Mouse (Mus musculus): ENCODE measurements around the gene Agl. TPM values are rescaled to one million over a fixed set of nuclear protein-coding genes. Genes with fewer than 3 reads are reported as not detected.

Agl gene
- polyA plus RNA-seq, 1 experiment from 2014 or later = 6.3 TPM

DNA sequence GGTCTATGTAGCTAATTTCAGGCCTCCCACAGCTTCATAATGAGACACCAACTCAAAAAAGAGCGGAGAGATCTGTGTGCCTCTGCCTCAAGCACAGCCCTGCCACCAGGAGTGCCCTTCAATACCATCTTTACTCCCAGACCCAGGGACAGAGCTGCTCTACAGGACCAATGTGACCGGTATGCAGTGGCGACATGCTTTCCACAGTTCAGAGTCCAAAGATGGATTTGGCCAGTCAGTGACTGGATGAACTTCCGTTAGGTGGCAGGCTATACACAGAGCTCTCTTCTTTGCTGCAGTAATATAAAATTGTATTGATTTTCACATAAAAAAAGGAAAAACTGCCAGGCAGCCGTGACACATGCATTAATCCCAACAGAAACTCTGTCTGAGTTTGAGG lies 104.1 kb downstream of the Agl start:
- Histone ChIP-seq H3K9ac (ENCODE audit: low read depth, low read length) (no peak overlapping the region), H3K9me3 (ENCODE audit: control insufficient read depth) (no peaks in the 10 kb centered on the region), H3K4me2 (replicated peaks; ENCODE audit: low read depth) (no peak overlapping the region), H3K4me3 (ENCODE audit: low read depth, low read length) (no peak overlapping the region), H3K27me3 (replicated peaks; ENCODE audit: control insufficient read depth, insufficient read depth, low read length) (no peaks in the 10 kb centered on the region), H3K36me3 (ENCODE audit: control insufficient read depth, insufficient read depth) (no peaks in the 10 kb centered on the region), H3K27ac (ENCODE audit: low read depth, low read length) (0 out of 2 replicates have a peak overlapping the region, but pooled peaks have one; percentile 23), H3K4me1 (replicated peaks; ENCODE audit: control insufficient read depth, insufficient read depth, low read length) (no peaks in the 10 kb centered on the region)
- TF ChIP-seq CTCF (IDR thresholded peaks at IDR 0.05; ENCODE audit: low read depth) = peak; percentile 51
- ATAC-seq = peak; percentile 76
- WGBS = 68% methylated on average over 5 of the region's 5 CpGs

DNA sequence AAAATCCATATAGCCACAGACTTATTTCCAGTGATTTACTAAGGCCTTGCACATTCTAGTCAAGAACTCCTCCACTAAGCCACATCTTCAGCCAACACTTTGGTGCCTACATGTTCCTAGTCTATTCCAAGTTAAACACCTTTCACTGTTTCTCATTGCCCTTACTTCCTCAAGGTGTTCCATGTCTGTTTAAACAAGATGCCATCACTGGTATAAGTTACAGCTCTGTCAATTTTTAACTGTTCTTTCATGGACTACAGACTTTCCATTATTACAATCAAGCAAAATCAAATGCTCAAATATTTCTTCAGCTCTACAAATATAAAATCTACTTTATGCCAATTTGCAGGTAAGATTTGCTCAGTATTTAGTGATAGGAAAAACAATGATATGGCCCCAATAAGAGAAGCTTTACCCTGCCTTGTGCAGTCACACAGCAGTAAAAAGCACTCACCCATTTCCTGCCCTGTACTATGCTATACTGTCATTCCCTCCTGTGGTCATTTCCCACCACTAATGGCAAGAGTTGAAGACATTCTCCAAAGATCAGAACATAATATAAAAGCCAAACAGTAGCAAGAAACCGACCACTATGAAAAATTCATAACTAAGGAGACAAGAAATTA lies 105.2 kb downstream of the Agl start:
- no peak for TF ChIP-seq CTCF (IDR thresholded peaks at IDR 0.05; ENCODE audit: low read depth)
- H3K4me1 ChIP-seq (replicated peaks; ENCODE audit: control insufficient read depth, insufficient read depth, low read length) = no peaks in the 10 kb centered on the region
- H3K27me3 ChIP-seq (replicated peaks; ENCODE audit: control insufficient read depth, insufficient read depth, low read length) = no peaks in the 10 kb centered on the region
- H3K9ac ChIP-seq (ENCODE audit: low read depth, low read length) = no peak overlapping the region
- no peak overlapping the region for H3K27ac ChIP-seq (ENCODE audit: low read depth, low read length)
- no peak overlapping the region for H3K4me3 ChIP-seq (ENCODE audit: low read depth, low read length)
- ATAC-seq = no peak
- H3K4me2 ChIP-seq (replicated peaks; ENCODE audit: low read depth) = no peak overlapping the region
- no peaks in the 10 kb centered on the region for H3K9me3 ChIP-seq (ENCODE audit: control insufficient read depth)
- no peaks in the 10 kb centered on the region for H3K36me3 ChIP-seq (ENCODE audit: control insufficient read depth, insufficient read depth)
- 86% methylated on average over 1 of the region's 1 CpGs for WGBS

DNA sequence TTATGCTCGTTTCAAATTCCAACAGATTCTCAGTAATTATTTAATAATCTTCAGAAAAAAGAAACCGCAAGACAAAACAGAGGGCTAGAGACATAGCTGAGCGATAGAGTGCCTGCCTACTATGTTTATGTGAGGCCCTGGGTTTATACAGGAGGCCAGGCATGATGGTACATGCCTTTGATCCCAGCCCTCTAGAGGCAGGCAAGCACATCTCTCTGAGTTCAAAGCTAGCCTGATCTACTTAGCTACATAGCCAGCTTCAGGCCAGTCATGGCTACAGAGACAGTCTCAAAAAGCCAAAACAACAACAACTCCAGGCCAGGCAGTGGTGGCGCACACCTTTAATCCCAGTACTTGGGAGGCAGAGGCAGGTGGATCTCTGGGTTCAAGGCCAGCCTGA lies 106.4 kb downstream of the Agl start:
- H3K27me3 ChIP-seq (replicated peaks; ENCODE audit: control insufficient read depth, insufficient read depth, low read length) = no peaks in the 10 kb centered on the region
- no peak overlapping the region for H3K4me2 ChIP-seq (replicated peaks; ENCODE audit: low read depth)
- no peak overlapping the region for H3K27ac ChIP-seq (ENCODE audit: low read depth, low read length)
- H3K9me3 ChIP-seq (ENCODE audit: control insufficient read depth) = no peaks in the 10 kb centered on the region
- TF ChIP-seq CTCF (IDR thresholded peaks at IDR 0.05; ENCODE audit: low read depth) = no peak
- whole genome bisulfite sequencing = 93% methylated on average over 4 of the region's 4 CpGs
- no peaks in the 10 kb centered on the region for H3K4me1 ChIP-seq (replicated peaks; ENCODE audit: control insufficient read depth, insufficient read depth, low read length)
- ATAC-seq = no peak
- H3K9ac ChIP-seq (ENCODE audit: low read depth, low read length) = no peak overlapping the region
- H3K36me3 ChIP-seq (ENCODE audit: control insufficient read depth, insufficient read depth) = no peaks in the 10 kb centered on the region
- no peak overlapping the region for H3K4me3 ChIP-seq (ENCODE audit: low read depth, low read length)

GRCm38 (mm10) chr3:116698786-116699185 lies 109.2 kb downstream of the Agl start:
- WGBS = 68% methylated on average over 2 of the region's 2 CpGs
- ATAC-seq = no peak
- no peak overlapping the region for H3K9ac ChIP-seq (ENCODE audit: low read depth, low read length)

DNA sequence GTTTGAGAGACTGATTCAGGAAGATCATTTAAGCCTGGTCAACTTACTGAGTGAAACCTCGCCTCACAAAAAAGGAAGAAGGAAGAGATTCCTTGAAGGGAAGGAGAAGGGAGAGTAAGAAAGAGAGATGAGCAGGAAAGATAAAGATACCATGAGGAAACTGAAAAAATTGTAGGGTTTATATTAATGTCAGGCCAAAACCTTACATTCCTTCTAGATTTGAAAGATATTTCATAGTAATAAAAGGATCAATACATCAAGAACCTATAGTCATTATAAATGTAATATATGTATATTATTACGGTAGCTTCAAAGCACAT lies 112.3 kb downstream of the Agl start:
- no peak overlapping the region for H3K4me2 ChIP-seq (replicated peaks; ENCODE audit: low read depth)
- WGBS = 92% methylated on average over 2 of the region's 2 CpGs
- TF ChIP-seq CTCF (IDR thresholded peaks at IDR 0.05; ENCODE audit: low read depth) = no peak
- H3K27me3 ChIP-seq (replicated peaks; ENCODE audit: control insufficient read depth, insufficient read depth, low read length) = no peaks in the 10 kb centered on the region
- no peak overlapping the region for H3K9ac ChIP-seq (ENCODE audit: low read depth, low read length)
- H3K27ac ChIP-seq (ENCODE audit: low read depth, low read length) = no peak overlapping the region
- H3K36me3 ChIP-seq (ENCODE audit: control insufficient read depth, insufficient read depth) = peaks cover 18% of the 10 kb centered on the region
- no peaks in the 10 kb centered on the region for H3K4me1 ChIP-seq (replicated peaks; ENCODE audit: control insufficient read depth, insufficient read depth, low read length)
- H3K4me3 ChIP-seq (ENCODE audit: low read depth, low read length) = no peak overlapping the region
- no peaks in the 10 kb centered on the region for H3K9me3 ChIP-seq (ENCODE audit: control insufficient read depth)
- ATAC-seq = no peak

More at GRCm38 (mm10) chr3:116698786-116699185, 109.2 kb downstream of the Agl start:
- no peak overlapping the region for H3K4me2 ChIP-seq (replicated peaks; ENCODE audit: low read depth)
- H3K4me3 ChIP-seq (ENCODE audit: low read depth, low read length) = no peak overlapping the region
- H3K4me1 ChIP-seq (replicated peaks; ENCODE audit: control insufficient read depth, insufficient read depth, low read length) = no peaks in the 10 kb centered on the region
- no peaks in the 10 kb centered on the region for H3K9me3 ChIP-seq (ENCODE audit: control insufficient read depth)
- peak; percentile 43 for TF ChIP-seq CTCF (IDR thresholded peaks at IDR 0.05; ENCODE audit: low read depth)
- H3K27me3 ChIP-seq (replicated peaks; ENCODE audit: control insufficient read depth, insufficient read depth, low read length) = no peaks in the 10 kb centered on the region
- H3K36me3 ChIP-seq (ENCODE audit: control insufficient read depth, insufficient read depth) = 0 out of 2 replicates have a peak, but pooled peaks cover under 1% of the 10 kb centered on the region
- no peak overlapping the region for H3K27ac ChIP-seq (ENCODE audit: low read depth, low read length)

DNA sequence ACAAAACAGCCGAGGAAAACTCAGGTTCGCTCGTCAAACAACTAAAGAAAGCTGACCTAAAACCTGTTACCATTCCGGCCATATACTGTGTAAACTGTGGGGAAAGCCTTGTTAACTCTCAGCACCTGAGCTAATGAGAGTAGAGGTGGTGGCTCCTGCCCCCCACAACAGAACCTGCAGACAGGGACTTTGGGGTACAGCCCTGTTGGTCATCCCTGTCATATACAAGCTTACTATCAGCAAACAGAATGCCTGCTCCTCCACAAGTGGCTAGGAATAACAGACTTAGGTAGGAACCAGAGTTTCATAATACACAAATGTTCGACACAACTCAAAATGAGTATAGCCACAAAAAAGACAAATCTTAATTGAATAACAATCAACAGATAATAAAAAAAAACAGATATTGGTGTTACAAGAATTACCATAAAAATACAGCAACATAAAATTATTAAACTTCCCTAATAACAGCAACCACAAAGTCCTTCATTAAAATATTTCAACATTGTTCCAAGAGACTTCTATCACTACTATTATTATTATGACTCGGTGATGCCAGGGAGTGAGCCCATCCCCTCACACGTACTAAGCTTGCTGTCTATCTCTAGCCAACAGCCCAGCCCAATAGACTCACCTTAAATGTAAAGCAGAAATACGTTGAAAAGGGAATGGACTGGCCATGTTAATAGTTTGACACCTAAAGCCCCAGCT lies 112.9 kb downstream of the Agl start:
- Histone ChIP-seq H3K4me2 (replicated peaks; ENCODE audit: low read depth) (no peak overlapping the region), H3K9me3 (ENCODE audit: control insufficient read depth) (no peaks in the 10 kb centered on the region), H3K27ac (ENCODE audit: low read depth, low read length) (no peak overlapping the region), H3K27me3 (replicated peaks; ENCODE audit: control insufficient read depth, insufficient read depth, low read length) (no peaks in the 10 kb centered on the region), H3K9ac (ENCODE audit: low read depth, low read length) (no peak overlapping the region), H3K36me3 (ENCODE audit: control insufficient read depth, insufficient read depth) (peaks cover 18% of the 10 kb centered on the region), H3K4me1 (replicated peaks; ENCODE audit: control insufficient read depth, insufficient read depth, low read length) (no peaks in the 10 kb centered on the region), H3K4me3 (ENCODE audit: low read depth, low read length) (no peak overlapping the region)
- no peak for ATAC-seq
- WGBS = 85% methylated on average over 8 of the region's 8 CpGs
- TF ChIP-seq CTCF (IDR thresholded peaks at IDR 0.05; ENCODE audit: low read depth) = no peak
